In the genomic region with DNA sequence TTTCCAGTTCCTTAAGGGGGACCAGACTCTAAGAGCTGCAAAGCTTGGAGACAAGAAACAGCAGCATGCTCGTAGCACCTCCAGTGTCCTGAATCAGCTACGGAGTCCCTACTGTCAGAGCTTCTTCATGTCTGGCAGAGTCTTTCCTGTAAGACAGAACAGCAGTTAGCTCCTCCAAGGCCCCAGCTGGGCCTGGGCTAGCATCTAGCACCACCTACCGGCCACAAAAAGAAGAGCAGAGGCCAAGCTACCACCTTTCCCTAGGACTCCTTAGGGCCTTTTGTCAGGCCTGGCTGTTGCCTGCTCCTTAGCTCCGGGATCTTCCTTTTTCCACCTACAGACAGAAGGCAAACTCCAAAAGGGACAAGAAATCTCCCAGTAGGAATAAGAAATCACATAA, we compare ENCODE assay signal across 8 mouse cellular contexts.
DNase-seq lines count a peak whose midpoint lies in the region; ATAC-seq lines count a peak whose summit lies in the region.

No protein-coding gene starts in this region.

- peak; percentile 69; the same call in 1 of the 2 replicates for ATAC-seq in intestine, embryonic 16.5 days
- peak; percentile 81 for ATAC-seq in midbrain, embryonic 16.5 days

- 5% methylated on average over 4 of the region's 4 CpGs for WGBS in intestine, embryonic 16.5 days
- WGBS in limb, embryonic 10.5 days = 6% methylated on average over 4 of the region's 4 CpGs
- WGBS in midbrain, embryonic 16.5 days = 4% methylated on average over 4 of the region's 4 CpGs

- DNase-seq in left cerebral cortex, adult 18-20 months (ENCODE audit: low spot score in 2 of 2) = peak; percentile 74 to 79
- DNase-seq in left cerebral cortex, adult 11 months (ENCODE audit: low spot score) = no peak
- peak; percentile 82 for DNase-seq in cerebellum, adult 9-10 months
- peak; percentile 40 to 67 for DNase-seq in frontal cortex, postnatal 10 days (ENCODE audit: low spot score in 2 of 2)
- DNase-seq in limb, embryonic 10.5 days (ENCODE audit: low spot score) = peak; percentile 66
- peak; percentile 18 to 65 for DNase-seq in spleen, postnatal 4 days (ENCODE audit: low spot score in 2 of 2)

- H3K27ac ChIP-seq in intestine, embryonic 16.5 days (ENCODE audit: low read length) = no peak overlapping the region
- no peak overlapping the region for H3K27ac ChIP-seq in limb, embryonic 10.5 days
- no peak overlapping the region for H3K27ac ChIP-seq in midbrain, embryonic 16.5 days (ENCODE audit: low read length)

- no peak overlapping the region for H3K4me3 ChIP-seq in intestine, embryonic 16.5 days (ENCODE audit: low read length)
- H3K4me3 ChIP-seq in limb, embryonic 10.5 days = no peak overlapping the region
- H3K4me3 ChIP-seq in midbrain, embryonic 16.5 days (ENCODE audit: low read depth, low read length) = no peak overlapping the region

- no peaks in the 10 kb centered on the region for H3K36me3 ChIP-seq in intestine, embryonic 16.5 days (ENCODE audit: control insufficient read depth, insufficient read depth, low read length)
- no peaks in the 10 kb centered on the region for H3K36me3 ChIP-seq in limb, embryonic 10.5 days
- no peaks in the 10 kb centered on the region for H3K36me3 ChIP-seq in midbrain, embryonic 16.5 days (ENCODE audit: control insufficient read depth, insufficient read depth, low read length)

- H3K9ac ChIP-seq in intestine, embryonic 16.5 days (ENCODE audit: low read depth, low read length) = no peak overlapping the region
- H3K9ac ChIP-seq in midbrain, embryonic 16.5 days (ENCODE audit: low read depth, low read length) = no peak overlapping the region

- no peaks in the 10 kb centered on the region for H3K9me3 ChIP-seq in intestine, embryonic 16.5 days (ENCODE audit: control insufficient read depth, low read length)
- no peaks in the 10 kb centered on the region for H3K9me3 ChIP-seq in limb, embryonic 10.5 days (replicated peaks)
- no peaks in the 10 kb centered on the region for H3K9me3 ChIP-seq in midbrain, embryonic 16.5 days (replicated peaks; ENCODE audit: control insufficient read depth, low read length, poor library complexity, severe bottlenecking)

- H3K4me2 ChIP-seq in intestine, embryonic 16.5 days (ENCODE audit: low read depth, low read length) = no peak overlapping the region
- H3K4me2 ChIP-seq in midbrain, embryonic 16.5 days (ENCODE audit: low read length) = no peak overlapping the region

- peaks cover 12% of the 10 kb centered on the region; the same call in 1 of the 2 replicates for H3K27me3 ChIP-seq in intestine, embryonic 16.5 days (replicated peaks; ENCODE audit: control insufficient read depth, insufficient read depth, low read length)
- H3K27me3 ChIP-seq in limb, embryonic 10.5 days (ENCODE audit: low read depth, poor library complexity, severe bottlenecking) = peaks cover 63% of the 10 kb centered on the region
- H3K27me3 ChIP-seq in midbrain, embryonic 16.5 days (ENCODE audit: control insufficient read depth, insufficient read depth, low read depth, low read length) = no peaks in the 10 kb centered on the region

- H3K4me1 ChIP-seq in intestine, embryonic 16.5 days (ENCODE audit: control insufficient read depth, insufficient read depth, low read length) = no peaks in the 10 kb centered on the region
- peaks cover 11% of the 10 kb centered on the region; the same call in 1 of the 2 replicates for H3K4me1 ChIP-seq in limb, embryonic 10.5 days
- H3K4me1 ChIP-seq in midbrain, embryonic 16.5 days (ENCODE audit: control insufficient read depth, insufficient read depth, low read length) = peaks cover 3% of the 10 kb centered on the region; the same call in 1 of the 2 replicates
